Mouse (Mus musculus) hematopoietic stem cell, adult 5-6 weeks (primary cell): Measurements from ENCODE around the gene Arid1b. TPM values are rescaled to one million over a fixed set of nuclear protein-coding genes. Genes with fewer than 3 reads are reported as not detected.

Experiments
- ATAC-seq, 2 experiments: fragments of 125-278 bp in 1 of 2; replicated peaks in 1 of 2; 2 replicates each; pipeline ENCODE4 v1.8.0; 2016 to 2017; ENCODE audit warnings: inconsistent platforms in 2 of 2, mild to moderate bottlenecking in 2 of 2, moderate number of reproducible peaks in 2 of 2, low read depth in 1 of 2, moderate TSS enrichment in 1 of 2; ENCODE audit not compliant: low FRiP score in 2 of 2, poor library complexity in 2 of 2, severe bottlenecking in 2 of 2, insufficient read depth in 1 of 2, low TSS enrichment in 1 of 2
- total RNA-seq: library from RNA; stranded (forward); fragments of 172-1452, 232-1000 nt; gene quantifications from 2 replicates; pipeline ENCODE4 v1.2.3, GENCODE M21; 2017

Arid1b gene
- total RNA-seq, 1 experiment from 2014 or later: 41.0 TPM

- no peak for ATAC-seq
These were observed 202.4 kb downstream of the Arid1b start for GRCm38 (mm10) chr17:5196508-5196907.

- ATAC-seq: no peak
These were observed 203.0 kb downstream of the Arid1b start for GRCm38 (mm10) chr17:5197083-5197482.

GRCm38 (mm10) chr17:5197765-5198164 is 203.6 kb downstream of the Arid1b start:
- no peak for ATAC-seq

GRCm38 (mm10) chr17:5198252-5198651 is 204.1 kb downstream of the Arid1b start:
- ATAC-seq: no peak

- ATAC-seq: no peak
These were observed 204.7 kb downstream of the Arid1b start for GRCm38 (mm10) chr17:5198811-5199210.

GRCm38 (mm10) chr17:5200638-5201037 is 206.5 kb downstream of the Arid1b start:
- no peak for ATAC-seq

GRCm38 (mm10) chr17:5201859-5202598 is 207.9 kb downstream of the Arid1b start:
- ATAC-seq: peak; percentile 63 to 73; a peak in 3 of 4 replicates

- ATAC-seq: no peak
These were observed 208.6 kb downstream of the Arid1b start for GRCm38 (mm10) chr17:5202756-5203155.

- no peak for ATAC-seq
These were observed 209.4 kb downstream of the Arid1b start for GRCm38 (mm10) chr17:5203346-5204102.

- ATAC-seq: no peak
These were observed 210.1 kb downstream of the Arid1b start for GRCm38 (mm10) chr17:5204103-5204665.

GRCm38 (mm10) chr17:5205163-5205581 is 211.0 kb downstream of the Arid1b start:
- ATAC-seq: no peak

GRCm38 (mm10) chr17:5206731-5207130 is 212.6 kb downstream of the Arid1b start:
- ATAC-seq: peak in 1 of 2 experiments; percentile 21; a peak in 1 of 4 replicates

- no peak for ATAC-seq
These were observed 213.7 kb downstream of the Arid1b start for GRCm38 (mm10) chr17:5207881-5208280.

GRCm38 (mm10) chr17:5208362-5208761 is 214.2 kb downstream of the Arid1b start:
- no peak for ATAC-seq

- no peak for ATAC-seq
These were observed 214.9 kb downstream of the Arid1b start for GRCm38 (mm10) chr17:5209076-5209475.

GRCm38 (mm10) chr17:5210101-5210727 is 216.1 kb downstream of the Arid1b start:
- no peak for ATAC-seq

GRCm38 (mm10) chr17:5210891-5211290 is 216.8 kb downstream of the Arid1b start:
- ATAC-seq: peak; percentile 72 to 77

GRCm38 (mm10) chr17:5212166-5212565 is 218.0 kb downstream of the Arid1b start:
- ATAC-seq: no peak
